Mouse (Mus musculus): ENCODE measurements around the gene Hist1h4h. TPM values are rescaled to one million over a fixed set of nuclear protein-coding genes. Genes with fewer than 3 reads are reported as not detected.
A peak's percentile ranks its signal among the peaks of the same experiment; 100 is the strongest.

The Hist1h4h gene
- polyA plus RNA-seq, 1 experiment from 2014 or later = 3.6 TPM

DNA sequence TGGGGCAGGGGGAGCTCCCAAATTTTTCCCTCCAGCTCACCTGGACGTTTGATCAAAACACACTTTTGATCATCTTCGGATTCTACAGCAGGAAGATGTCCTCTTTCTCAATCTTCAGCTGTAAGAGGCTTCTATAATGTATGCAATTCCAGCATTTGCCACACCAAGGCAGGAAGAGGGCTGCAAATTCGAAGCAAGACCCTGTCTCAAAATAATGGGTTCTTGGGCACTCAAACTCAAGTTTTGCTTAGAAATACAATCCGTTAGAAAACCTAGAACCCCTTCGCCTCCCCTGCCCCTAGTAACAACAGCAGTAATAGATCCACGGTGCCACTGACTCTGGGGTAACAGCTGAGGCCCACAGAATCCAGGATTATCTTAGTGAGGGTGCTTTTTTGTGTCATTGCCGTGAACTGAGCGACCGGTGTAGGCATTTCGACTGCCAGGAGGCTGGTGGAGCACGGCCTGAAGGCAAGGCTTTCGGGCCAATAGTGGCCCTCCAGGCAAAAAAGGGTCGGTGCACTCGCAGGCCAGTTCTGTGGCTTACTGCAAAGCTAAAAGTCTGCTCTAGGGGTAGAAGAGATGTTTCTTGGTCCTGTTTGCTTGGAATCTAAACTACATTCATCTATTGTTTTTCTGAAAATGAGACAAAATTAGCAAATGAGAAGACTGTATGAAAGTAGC, 25.0 kb upstream of the Hist1h4h start:
- 2% methylated on average over 14 of the region's 14 CpGs for WGBS
- DNase-seq (ENCODE audit: low spot score, missing footprints) (peak; percentile 94), ATAC-seq (ENCODE audit: low FRiP score) (peak; percentile 65; the same call in 1 of the 2 replicates)
- Histone ChIP-seq H3K36me3 (ENCODE audit: control insufficient read depth, insufficient read depth, low read length) (no peaks in the 10 kb centered on the region), H3K4me1 (ENCODE audit: control insufficient read depth, insufficient read depth, low read length) (peaks cover 13% of the 10 kb centered on the region; the same call in 1 of the 2 replicates), H3K27ac (ENCODE audit: low read depth, low read length) (no peak overlapping the region), H3K9ac (ENCODE audit: low read length) (peak overlapping the region; percentile 31), H3K4me2 (peak overlapping the region; percentile 39), H3K9me3 (ENCODE audit: control insufficient read depth, low read length) (no peaks in the 10 kb centered on the region), H3K27me3 (ENCODE audit: control insufficient read depth, insufficient read depth, low read length) (peaks cover 2% of the 10 kb centered on the region; the same call in 1 of the 2 replicates), H3K4me3 (ENCODE audit: low read depth, low read length) (peak overlapping the region; percentile 30)

DNA sequence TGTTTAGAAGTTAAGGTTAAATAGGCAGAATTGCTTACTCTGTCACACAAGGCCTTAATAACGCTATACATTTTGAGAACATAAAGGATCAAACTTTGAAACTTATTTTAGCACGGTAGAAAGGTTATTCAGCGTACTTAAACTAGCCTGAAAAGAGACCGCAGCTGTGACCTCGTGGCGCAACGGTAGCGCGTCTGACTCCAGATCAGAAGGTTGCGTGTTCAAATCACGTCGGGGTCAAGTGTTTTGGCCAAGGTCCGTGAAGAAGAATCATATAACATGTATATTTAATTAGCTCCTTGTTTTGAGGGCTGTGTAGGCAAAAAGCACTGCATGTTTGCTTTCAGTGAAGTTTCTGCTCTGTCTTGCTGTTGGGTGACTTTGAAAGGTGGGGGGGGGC, 24.5 kb upstream of the Hist1h4h start:
- Histone ChIP-seq H3K4me2 (peak overlapping the region; percentile 39), H3K4me1 (ENCODE audit: control insufficient read depth, insufficient read depth, low read length) (peaks cover 13% of the 10 kb centered on the region; the same call in 1 of the 2 replicates), H3K9ac (ENCODE audit: low read length) (no peak overlapping the region), H3K27ac (ENCODE audit: low read depth, low read length) (no peak overlapping the region), H3K9me3 (ENCODE audit: control insufficient read depth, low read length) (no peaks in the 10 kb centered on the region), H3K27me3 (ENCODE audit: control insufficient read depth, insufficient read depth, low read length) (peaks cover 2% of the 10 kb centered on the region; the same call in 1 of the 2 replicates), H3K4me3 (ENCODE audit: low read depth, low read length) (peak overlapping the region; percentile 30), H3K36me3 (ENCODE audit: control insufficient read depth, insufficient read depth, low read length) (no peaks in the 10 kb centered on the region)
- DNase-seq (ENCODE audit: low spot score, missing footprints) (peak; percentile 99), ATAC-seq (ENCODE audit: low FRiP score) (peak; percentile 58; the same call in 1 of the 2 replicates)
- 0% methylated on average over 13 of the region's 13 CpGs for WGBS

DNA sequence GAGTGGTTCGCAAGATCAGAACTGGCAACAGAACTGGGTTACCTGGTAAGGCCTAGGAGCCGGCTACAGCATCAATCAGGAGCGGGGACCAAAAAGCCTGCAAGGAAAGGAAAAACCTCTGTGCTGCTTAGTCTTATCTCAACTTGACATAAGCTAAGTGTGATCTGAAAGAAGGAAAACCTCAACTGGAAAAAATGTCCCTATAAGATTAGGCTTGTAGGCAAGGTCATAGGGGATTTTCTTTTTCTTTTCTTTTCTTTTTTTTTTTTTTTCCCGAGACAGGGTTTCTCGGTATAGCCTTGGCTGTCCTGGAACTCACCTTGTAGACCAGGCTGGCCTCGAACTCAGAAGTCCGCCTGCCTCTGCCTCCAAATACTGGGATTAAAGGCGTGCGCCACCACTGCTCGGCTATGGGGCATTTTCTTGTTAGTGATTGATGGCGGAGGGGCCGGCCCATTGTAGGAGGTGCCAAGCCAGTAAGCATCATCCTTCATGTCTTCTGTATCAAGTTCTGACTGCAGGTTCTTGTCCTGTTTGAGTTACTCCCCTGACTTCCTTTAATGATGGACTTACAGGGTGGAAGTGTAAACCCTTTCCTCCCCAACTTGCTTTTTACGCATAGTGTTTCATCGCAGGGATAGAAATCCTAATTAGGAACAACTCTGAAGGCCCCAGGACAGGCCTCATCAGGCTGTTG, 23.9 kb upstream of the Hist1h4h start:
- no peaks in the 10 kb centered on the region for H3K9me3 ChIP-seq (ENCODE audit: control insufficient read depth, low read length)
- no peak overlapping the region for H3K27ac ChIP-seq (ENCODE audit: low read depth, low read length)
- H3K4me1 ChIP-seq (ENCODE audit: control insufficient read depth, insufficient read depth, low read length) = peaks cover 13% of the 10 kb centered on the region; the same call in 1 of the 2 replicates
- ATAC-seq (ENCODE audit: low FRiP score) (peak; percentile 34; the same call in 1 of the 2 replicates), DNase-seq (ENCODE audit: low spot score, missing footprints) (no peak)
- peak overlapping the region; percentile 30; the same call in 1 of the 2 replicates for H3K4me3 ChIP-seq (ENCODE audit: low read depth, low read length)
- H3K36me3 ChIP-seq (ENCODE audit: control insufficient read depth, insufficient read depth, low read length) = no peaks in the 10 kb centered on the region
- 11% methylated on average over 14 of the region's 14 CpGs for WGBS
- H3K9ac ChIP-seq (ENCODE audit: low read length) = no peak overlapping the region
- no peak overlapping the region for H3K4me2 ChIP-seq
- peaks cover 2% of the 10 kb centered on the region; the same call in 1 of the 2 replicates for H3K27me3 ChIP-seq (ENCODE audit: control insufficient read depth, insufficient read depth, low read length)

DNA sequence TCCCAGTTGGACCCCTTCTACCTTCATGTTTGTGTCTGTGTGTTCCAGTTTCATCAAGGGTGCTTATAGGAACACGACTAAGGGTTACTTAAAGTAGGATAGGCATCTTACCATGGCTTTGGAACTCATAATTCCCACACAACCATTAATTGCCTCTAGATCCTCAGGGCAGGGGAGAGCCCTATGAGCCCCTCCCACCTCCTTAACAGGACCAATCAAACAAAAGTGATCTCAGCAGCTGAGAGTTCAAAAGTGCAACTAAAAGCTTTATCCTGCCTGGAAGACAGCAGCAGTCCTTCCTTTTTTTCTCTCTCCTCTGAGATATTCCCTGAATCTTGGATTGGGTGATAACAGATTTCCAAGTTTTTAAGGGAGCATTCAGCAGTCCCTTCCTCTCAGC, 20.7 kb upstream of the Hist1h4h start:
- Histone ChIP-seq H3K36me3 (ENCODE audit: control insufficient read depth, insufficient read depth, low read length) (no peaks in the 10 kb centered on the region), H3K4me1 (ENCODE audit: control insufficient read depth, insufficient read depth, low read length) (peaks cover 8% of the 10 kb centered on the region; the same call in 1 of the 2 replicates), H3K4me3 (ENCODE audit: low read depth, low read length) (no peak overlapping the region), H3K9ac (ENCODE audit: low read length) (no peak overlapping the region), H3K9me3 (ENCODE audit: control insufficient read depth, low read length) (no peaks in the 10 kb centered on the region), H3K27me3 (ENCODE audit: control insufficient read depth, insufficient read depth, low read length) (peaks cover 2% of the 10 kb centered on the region; the same call in 1 of the 2 replicates), H3K27ac (ENCODE audit: low read depth, low read length) (no peak overlapping the region), H3K4me2 (no peak overlapping the region)
- DNase-seq (ENCODE audit: low spot score, missing footprints) (no peak), ATAC-seq (ENCODE audit: low FRiP score) (no peak)
- whole genome bisulfite sequencing = 40% methylated on average over 1 of the region's 1 CpGs

DNA sequence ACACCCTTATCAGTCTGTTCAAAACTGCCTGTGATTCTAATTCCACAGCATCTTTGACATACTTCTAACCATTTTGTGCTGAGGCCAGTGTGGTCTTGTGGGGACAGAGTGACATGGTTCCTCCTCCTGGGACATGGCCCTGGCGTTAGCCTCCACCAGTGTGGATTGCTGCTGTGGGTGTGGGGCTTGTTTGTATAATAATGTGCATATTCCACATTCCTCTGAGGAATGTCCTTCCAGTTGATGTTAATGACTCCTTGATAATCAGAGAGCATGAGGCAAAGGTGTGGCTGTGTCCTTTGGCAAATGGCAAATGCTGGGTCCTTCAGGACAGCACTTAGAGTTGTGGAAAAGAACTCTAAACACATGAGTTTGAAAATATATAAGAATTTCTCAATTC, 17.3 kb upstream of the Hist1h4h start:
- DNase-seq (ENCODE audit: low spot score, missing footprints) (no peak), ATAC-seq (ENCODE audit: low FRiP score) (no peak)
- H3K27ac ChIP-seq (ENCODE audit: low read depth, low read length) = no peak overlapping the region
- no peaks in the 10 kb centered on the region for H3K4me1 ChIP-seq (ENCODE audit: control insufficient read depth, insufficient read depth, low read length)
- no peaks in the 10 kb centered on the region for H3K36me3 ChIP-seq (ENCODE audit: control insufficient read depth, insufficient read depth, low read length)
- no peak overlapping the region for H3K4me2 ChIP-seq
- 82% methylated on average over 1 of the region's 1 CpGs for WGBS
- no peak overlapping the region for H3K9ac ChIP-seq (ENCODE audit: low read length)
- H3K4me3 ChIP-seq (ENCODE audit: low read depth, low read length) = no peak overlapping the region
- H3K27me3 ChIP-seq (ENCODE audit: control insufficient read depth, insufficient read depth, low read length) = no peaks in the 10 kb centered on the region
- no peaks in the 10 kb centered on the region for H3K9me3 ChIP-seq (ENCODE audit: control insufficient read depth, low read length)

DNA sequence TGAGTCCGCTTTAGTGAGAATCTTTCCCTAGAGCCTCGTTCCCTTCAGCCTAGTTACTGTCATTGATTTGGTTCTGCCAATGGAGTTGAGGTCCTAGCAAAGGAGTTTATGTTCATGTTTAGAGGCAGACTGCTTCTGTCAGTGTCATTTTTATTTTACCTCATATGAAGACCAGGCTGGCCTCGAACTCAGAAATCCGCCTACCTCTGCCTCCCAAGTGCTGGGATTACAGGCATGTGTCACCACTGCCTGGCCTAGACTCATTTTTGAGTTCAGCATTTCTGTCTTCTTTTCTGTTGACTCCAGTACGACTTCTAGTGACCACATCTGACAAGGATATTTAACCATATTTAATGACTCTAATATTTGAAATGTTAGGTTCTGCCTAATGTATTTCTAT, 15.6 kb upstream of the Hist1h4h start:
- Histone ChIP-seq H3K9me3 (ENCODE audit: control insufficient read depth, low read length) (no peaks in the 10 kb centered on the region), H3K4me1 (ENCODE audit: control insufficient read depth, insufficient read depth, low read length) (no peaks in the 10 kb centered on the region), H3K36me3 (ENCODE audit: control insufficient read depth, insufficient read depth, low read length) (no peaks in the 10 kb centered on the region), H3K4me2 (no peak overlapping the region), H3K4me3 (ENCODE audit: low read depth, low read length) (no peak overlapping the region), H3K9ac (ENCODE audit: low read length) (no peak overlapping the region), H3K27ac (ENCODE audit: low read depth, low read length) (no peak overlapping the region), H3K27me3 (ENCODE audit: control insufficient read depth, insufficient read depth, low read length) (no peaks in the 10 kb centered on the region)
- WGBS = 74% methylated on average over 5 of the region's 5 CpGs
- ATAC-seq (ENCODE audit: low FRiP score) (no peak), DNase-seq (ENCODE audit: low spot score, missing footprints) (peak; percentile 78)

DNA sequence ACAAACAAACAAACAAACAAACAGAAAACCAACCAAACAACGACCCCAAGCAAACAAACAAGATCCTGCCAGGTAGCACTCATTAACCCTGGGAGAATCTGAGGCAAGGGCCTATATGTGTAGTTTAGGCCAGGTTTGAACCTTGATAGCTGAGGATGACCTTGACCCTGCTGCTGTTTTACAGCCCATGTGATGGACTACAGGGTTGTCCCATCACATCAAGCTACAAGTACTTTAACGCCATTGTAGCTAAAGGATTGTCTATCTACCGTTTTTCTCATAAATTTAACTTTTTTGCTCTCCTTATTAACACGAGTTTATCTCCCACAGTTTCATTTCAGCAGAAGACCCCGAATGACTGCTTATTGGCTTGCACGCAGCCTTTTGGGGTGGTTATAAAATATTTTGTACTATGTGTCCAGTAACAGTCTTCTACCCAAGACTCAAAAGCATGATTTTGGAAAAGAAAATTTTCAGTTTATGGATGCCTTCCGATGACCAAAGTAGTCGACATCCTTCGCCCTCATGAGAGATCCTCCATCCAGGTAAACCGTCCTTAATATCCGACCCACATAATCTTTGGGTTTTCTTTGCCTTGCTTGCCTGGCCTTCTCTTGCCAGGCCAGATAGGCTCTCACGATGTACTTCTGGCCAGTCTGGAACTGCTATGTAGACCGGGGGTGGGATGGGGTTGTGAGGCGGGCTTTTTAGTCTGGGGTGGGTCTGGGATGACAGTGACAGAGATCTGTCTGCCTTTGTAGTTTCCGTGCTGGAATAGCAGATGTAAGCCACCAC, 14.8 kb upstream of the Hist1h4h start:
- Histone ChIP-seq H3K9me3 (ENCODE audit: control insufficient read depth, low read length) (no peaks in the 10 kb centered on the region), H3K27ac (ENCODE audit: low read depth, low read length) (no peak overlapping the region), H3K4me2 (peak overlapping the region; percentile 45), H3K36me3 (ENCODE audit: control insufficient read depth, insufficient read depth, low read length) (no peaks in the 10 kb centered on the region), H3K27me3 (ENCODE audit: control insufficient read depth, insufficient read depth, low read length) (no peaks in the 10 kb centered on the region), H3K4me1 (ENCODE audit: control insufficient read depth, insufficient read depth, low read length) (no peaks in the 10 kb centered on the region), H3K9ac (ENCODE audit: low read length) (peak overlapping the region; percentile 45), H3K4me3 (ENCODE audit: low read depth, low read length) (peak overlapping the region; percentile 45)
- WGBS = 53% methylated on average over 15 of the region's 15 CpGs
- ATAC-seq (ENCODE audit: low FRiP score) (no peak), DNase-seq (ENCODE audit: low spot score, missing footprints) (peak; percentile 91)

DNA sequence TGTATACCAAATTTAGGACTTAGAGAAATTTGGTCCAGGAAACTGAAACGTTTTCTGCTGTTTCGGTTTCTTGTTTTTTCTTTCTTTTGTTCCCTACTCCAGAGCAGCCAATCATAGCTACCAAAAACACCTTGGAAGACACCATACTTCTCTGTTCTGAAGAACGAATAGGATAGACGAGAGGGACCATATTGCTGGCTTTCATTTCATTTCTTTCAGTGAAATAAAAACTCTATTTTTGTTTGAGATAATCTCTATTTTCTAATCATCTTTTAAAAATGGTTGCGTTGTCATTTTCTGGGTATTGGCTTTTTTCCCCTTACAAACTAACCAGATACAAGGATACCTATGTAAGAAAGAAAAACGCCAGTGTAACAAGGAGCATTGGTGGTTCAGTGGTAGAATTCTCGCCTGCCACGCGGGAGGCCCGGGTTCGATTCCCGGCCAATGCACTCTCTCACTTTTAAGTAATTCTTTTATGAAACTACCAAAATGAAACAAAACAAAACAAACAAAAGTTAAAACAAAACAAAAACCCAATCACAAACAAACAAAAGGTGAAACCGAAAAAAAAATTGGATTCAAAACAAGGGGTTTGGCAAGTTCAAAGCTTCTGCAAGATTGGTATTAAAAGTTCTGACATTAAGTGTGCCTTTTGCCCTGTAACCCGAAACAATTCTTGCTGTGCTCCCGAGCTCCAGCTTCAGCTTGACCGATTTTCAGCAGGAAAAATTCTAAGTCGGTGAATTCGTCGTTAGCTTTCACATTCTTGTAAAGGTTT, 13.8 kb upstream of the Hist1h4h start:
- Histone ChIP-seq H3K4me1 (ENCODE audit: control insufficient read depth, insufficient read depth, low read length) (no peaks in the 10 kb centered on the region), H3K9ac (ENCODE audit: low read length) (no peak overlapping the region), H3K27ac (ENCODE audit: low read depth, low read length) (no peak overlapping the region), H3K4me3 (ENCODE audit: low read depth, low read length) (peak overlapping the region; percentile 45), H3K27me3 (ENCODE audit: control insufficient read depth, insufficient read depth, low read length) (no peaks in the 10 kb centered on the region), H3K4me2 (peak overlapping the region; percentile 74), H3K36me3 (ENCODE audit: control insufficient read depth, insufficient read depth, low read length) (no peaks in the 10 kb centered on the region), H3K9me3 (ENCODE audit: control insufficient read depth, low read length) (no peaks in the 10 kb centered on the region)
- DNase-seq (ENCODE audit: low spot score, missing footprints) (peak; percentile 99), ATAC-seq (ENCODE audit: low FRiP score) (peak; percentile 68)
- WGBS = under 1% methylated on average over 19 of the region's 19 CpGs
